In genomic region chr17:29549543-29550428, GRCm38 (mm10) we compare ENCODE assay signal across 7 mouse cellular contexts. TPM values are rescaled to one million over a fixed set of nuclear protein-coding genes. Genes with fewer than 3 reads are reported as not detected.
DNase-seq lines count a peak whose midpoint lies in the region; ATAC-seq lines count a peak whose summit lies in the region.

Gene Gm17657 (minus strand): TSS chr17:29549638.
Gene Tbc1d22b (plus strand): TSS chr17:29549785.

- H3K9me3 ChIP-seq in limb, embryonic 10.5 days (replicated peaks) = no peaks in the 10 kb centered on the region
- no peaks in the 10 kb centered on the region for H3K9me3 ChIP-seq in midbrain, embryonic 13.5 days

- peak; percentile 93 for DNase-seq in adrenal gland, adult 8-10 months
- peak; percentile 92 for DNase-seq in embryo, embryonic 9.5 days (ENCODE audit: extremely low spot score)
- DNase-seq in kidney, adult 11 months = peak; percentile 97
- DNase-seq in limb, embryonic 10.5 days (ENCODE audit: low spot score) = peak; percentile 94
- peak; percentile 86 for DNase-seq in spleen, adult 12 weeks (ENCODE audit: low spot score)

- H3K9ac ChIP-seq in midbrain, embryonic 13.5 days (replicated peaks) = peak within 1 kb of the TSS; percentile 91

- under 1% methylated on average over 44 of the region's 44 CpGs for WGBS in limb, embryonic 10.5 days
- WGBS in midbrain, embryonic 13.5 days = 1% methylated on average over 44 of the region's 44 CpGs

- 0 out of 2 replicates have a peak, but pooled peaks cover 3% of the 10 kb centered on the region for H3K27me3 ChIP-seq in limb, embryonic 10.5 days (ENCODE audit: low read depth, poor library complexity, severe bottlenecking)
- 0 out of 2 replicates have a peak, but pooled peaks cover 2% of the 10 kb centered on the region for H3K27me3 ChIP-seq in midbrain, embryonic 13.5 days

- peak; percentile 96 for ATAC-seq in granulocyte monocyte progenitor cell, adult 5-6 weeks (replicated peaks; ENCODE audit: poor library complexity, severe bottlenecking)
- peak; percentile 99 for ATAC-seq in midbrain, embryonic 13.5 days

- H3K27ac ChIP-seq in limb, embryonic 10.5 days = peak within 1 kb of the TSS; percentile 94
- H3K27ac ChIP-seq in midbrain, embryonic 13.5 days = peak within 1 kb of the TSS; percentile 52; the same call in 1 of the 2 replicates

- H3K4me1 ChIP-seq in limb, embryonic 10.5 days = peaks cover 20% of the 10 kb centered on the region
- peaks cover 18% of the 10 kb centered on the region for H3K4me1 ChIP-seq in midbrain, embryonic 13.5 days (replicated peaks)

- H3K4me3 ChIP-seq in limb, embryonic 10.5 days = peak within 1 kb of the TSS; percentile 99
- H3K4me3 ChIP-seq in midbrain, embryonic 13.5 days (replicated peaks) = peak within 1 kb of the TSS; percentile 87

- 0 out of 2 replicates have a peak, but pooled peaks cover 3% of the 10 kb centered on the region for H3K36me3 ChIP-seq in limb, embryonic 10.5 days
- no peaks in the 10 kb centered on the region for H3K36me3 ChIP-seq in midbrain, embryonic 13.5 days

- peak within 1 kb of the TSS; percentile 93 for H3K4me2 ChIP-seq in midbrain, embryonic 13.5 days (replicated peaks)

RNA-seq across cellular contexts. Expression of gene Gm17657, which starts in this region (rescaled TPM):
- not detected for total RNA-seq in adrenal gland, adult 8-10 months (2022)
- 0.47 TPM in 1 of 2 replicates, not detected in the other for total RNA-seq in granulocyte monocyte progenitor cell, adult 5-6 weeks (2014; fragmentation: Nextera tagmentation)
- total RNA-seq in granulocyte monocyte progenitor cell, adult 5-6 weeks (2017) = not detected in 2 replicates
- polyA plus RNA-seq in limb, embryonic 10.5 days (2016; fragmentation: Nextera tagmentation; extraction: Ambion mirVana) = not detected in 2 replicates
- not detected in 2 replicates for polyA plus RNA-seq in midbrain, embryonic 13.5 days (2015; fragmentation: Nextera tagmentation; extraction: Ambion mirVana)

RNA-seq across cellular contexts. Expression of gene Tbc1d22b, which starts in this region (rescaled TPM):
- 10 to 100 TPM; 23.9 to 40.4 (median 32.0) TPM for total RNA-seq in adrenal gland, adult 8-10 months (2022)
- total RNA-seq in granulocyte monocyte progenitor cell, adult 5-6 weeks (2014; fragmentation: Nextera tagmentation) = 24.8 and 34.1 TPM in 2 replicates
- total RNA-seq in granulocyte monocyte progenitor cell, adult 5-6 weeks (2017) = 8.3 and 10.2 TPM in 2 replicates
- polyA plus RNA-seq in limb, embryonic 10.5 days (2016; fragmentation: Nextera tagmentation; extraction: Ambion mirVana) = 20.9 and 22.4 TPM in 2 replicates
- 22.1 and 26.1 TPM in 2 replicates for polyA plus RNA-seq in midbrain, embryonic 13.5 days (2015; fragmentation: Nextera tagmentation; extraction: Ambion mirVana)

Comparison
In these comparisons a context has a peak if more than half of its experiments do, and no peak if none do; other contexts are left out.
1. Peak in every context shown above with its lines: DNase-seq, ATAC-seq, H3K4me3 ChIP-seq and H3K27ac ChIP-seq.